Mouse (Mus musculus) ovary, adult 10 weeks (tissue): Measurements from ENCODE around the gene Ubr2. TPM values are rescaled to one million over a fixed set of nuclear protein-coding genes. Genes with fewer than 3 reads are reported as not detected.

ENCODE experiments used
- polyA plus RNA-seq: library from polyadenylated mRNA; stranded (reverse); fragments of 350-450 nt; fragmentation: Illumina TruSeq; extraction: RNeasy Lipid Tissue Mini Kit (QIAGEN cat#74804); gene quantifications from one replicate; pipeline ENCODE4 v1.2.3, GENCODE M21; 2014

Ubr2 gene
- 29.3 TPM for polyA plus RNA-seq

GRCm38 (mm10) chr17:47009898-47010721, at the start of gene Ubr2:
Gene Ubr2, minus strand, starts transcription at chr17:47010556.

GRCm38 (mm10) chr17:46910186-46910585, 100.2 kb downstream of the Ubr2 start, which contains the start of gene Prph2:
Gene Prph2, plus strand, starts transcription at chr17:46910459.

GRCm38 (mm10) chr17:46890116-46890815, 120.1 kb downstream of the Ubr2 start, which contains the start of gene Tbcc:
Gene Tbcc, plus strand, starts transcription at chr17:46890684.

Other genes starting within 250 kb of the Ubr2 start
- not detected for gene Ptcra, start 246.8 kb downstream of the Ubr2 start, polyA plus RNA-seq
- gene 2310039H08Rik, start 237.9 kb downstream of the Ubr2 start, polyA plus RNA-seq: 11.5 TPM
- 31.4 TPM for gene Rpl7l1, start 227.9 kb downstream of the Ubr2 start, polyA plus RNA-seq
- gene Bicral, start 152.1 kb downstream of the Ubr2 start, polyA plus RNA-seq: 12.3 TPM
- gene Tbcc, start 119.9 kb downstream of the Ubr2 start, polyA plus RNA-seq: 2.1 TPM
- not detected for gene Prph2, start 100.1 kb downstream of the Ubr2 start, polyA plus RNA-seq